Mouse (Mus musculus): ENCODE data around the gene Uhrf1. TPM values are rescaled to one million over a fixed set of nuclear protein-coding genes. Genes with fewer than 3 reads are reported as not detected.

Uhrf1 gene
- polyA plus RNA-seq, 1 experiment: 0.65 TPM

DNA sequence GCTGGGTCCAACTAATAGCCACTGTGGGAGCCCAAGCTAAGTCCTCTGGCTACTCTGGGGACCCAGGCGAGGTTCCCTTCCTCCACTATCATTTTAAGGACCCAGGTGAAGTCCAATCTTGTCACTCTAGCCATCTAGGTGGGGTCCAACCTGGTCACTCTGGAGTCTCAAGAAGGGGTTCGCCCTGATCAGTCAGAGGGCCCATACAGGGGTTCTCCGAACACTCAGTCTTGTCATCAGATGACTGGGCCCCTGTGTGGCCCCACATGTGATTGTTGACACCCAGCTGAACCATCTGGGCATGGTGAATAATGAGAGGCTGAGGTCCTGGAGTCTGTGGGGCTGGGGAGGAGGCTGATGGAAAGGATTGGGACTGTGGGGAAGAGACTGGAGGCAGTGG, 33.4 kb upstream of the Uhrf1 start:
- Histone ChIP-seq H3K4me3 (replicated peaks; ENCODE audit: insufficient read depth, low read depth, low read length) (peak overlapping the region; percentile 79), H3K27me3 (ENCODE audit: control insufficient read depth, insufficient read depth, low read length) (no peaks in the 10 kb centered on the region), H3K4me1 (ENCODE audit: control insufficient read depth, insufficient read depth, low read length) (peaks cover 5% of the 10 kb centered on the region; the same call in 1 of the 2 replicates), H3K27ac (ENCODE audit: insufficient read depth, low read length) (peak overlapping the region; percentile 88)
- DNase-seq: no peak
- TF ChIP-seq CTCF (IDR thresholded peaks at IDR 0.05; ENCODE audit: borderline replicate concordance, insufficient read depth, low read depth, low read length): no peak
- TF ChIP-seq POLR2A (IDR thresholded peaks at IDR 0.05; ENCODE audit: borderline replicate concordance, insufficient read depth, low read length): no peak
- 67% methylated on average over 3 of the region's 3 CpGs for WGBS

DNA sequence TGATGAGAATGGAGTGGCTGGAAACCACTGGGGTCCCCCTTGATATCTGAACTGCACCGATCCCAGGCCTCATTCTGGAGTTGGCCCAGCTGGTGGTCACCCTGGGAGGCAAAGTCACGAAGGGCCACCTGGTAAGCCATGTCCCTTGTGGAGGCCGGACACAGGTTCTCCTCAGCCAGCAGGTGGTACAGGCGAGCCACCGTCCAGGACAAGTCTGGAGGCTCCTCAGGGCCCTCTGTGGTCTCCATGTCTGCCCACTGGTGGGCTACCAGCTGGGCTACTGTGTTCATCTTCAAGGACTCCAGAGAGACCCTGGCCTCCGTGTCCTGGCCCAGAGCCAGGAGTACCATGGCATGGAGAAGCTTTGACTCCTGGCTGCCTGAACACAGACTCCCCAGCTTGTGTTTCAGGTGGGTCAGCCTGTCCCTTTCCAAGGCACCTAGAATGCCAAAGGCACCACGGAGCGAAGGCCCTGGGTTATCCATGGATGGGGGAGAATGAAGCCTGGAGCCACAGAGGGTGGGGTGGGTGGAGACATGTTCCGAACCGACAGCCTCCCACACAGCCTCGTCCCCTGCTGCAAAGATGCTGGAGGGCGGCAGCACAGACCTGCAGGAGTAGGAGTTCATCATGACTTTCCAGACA, 31.4 kb upstream of the Uhrf1 start:
- Histone ChIP-seq H3K4me1 (ENCODE audit: control insufficient read depth, insufficient read depth, low read length) (peaks cover 5% of the 10 kb centered on the region; the same call in 1 of the 2 replicates), H3K27me3 (ENCODE audit: control insufficient read depth, insufficient read depth, low read length) (no peaks in the 10 kb centered on the region), H3K4me3 (replicated peaks; ENCODE audit: insufficient read depth, low read depth, low read length) (no peak overlapping the region), H3K27ac (ENCODE audit: insufficient read depth, low read length) (no peak overlapping the region)
- WGBS: 75% methylated on average over 12 of the region's 12 CpGs
- no peak for DNase-seq
- no peak for TF ChIP-seq CTCF (IDR thresholded peaks at IDR 0.05; ENCODE audit: borderline replicate concordance, insufficient read depth, low read depth, low read length)
- TF ChIP-seq POLR2A (IDR thresholded peaks at IDR 0.05; ENCODE audit: borderline replicate concordance, insufficient read depth, low read length): no peak

DNA sequence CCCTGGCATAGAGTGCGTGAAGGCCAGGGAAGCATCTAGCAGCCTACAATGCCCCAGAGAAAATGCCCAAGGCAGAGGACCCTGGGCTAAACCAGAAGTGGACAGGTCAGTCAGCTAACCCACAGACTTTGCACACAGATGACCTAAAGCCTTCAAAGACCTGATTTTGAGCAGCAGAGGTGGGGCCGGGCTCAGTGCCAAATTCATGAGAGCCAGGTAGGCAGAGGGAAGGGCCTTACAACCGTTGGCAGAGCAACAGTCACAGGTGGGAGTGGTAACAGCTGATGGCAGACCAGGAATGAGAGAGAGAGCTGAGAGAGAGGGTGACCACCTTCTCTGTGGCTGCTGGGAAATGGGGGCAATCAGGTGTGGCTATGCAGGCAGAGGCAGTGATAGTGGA, 30.5 kb upstream of the Uhrf1 start:
- no peak overlapping the region for H3K4me3 ChIP-seq (replicated peaks; ENCODE audit: insufficient read depth, low read depth, low read length)
- H3K27me3 ChIP-seq (ENCODE audit: control insufficient read depth, insufficient read depth, low read length): no peaks in the 10 kb centered on the region
- 64% methylated on average over 3 of the region's 3 CpGs for WGBS
- DNase-seq: no peak
- H3K27ac ChIP-seq (ENCODE audit: insufficient read depth, low read length): no peak overlapping the region
- TF ChIP-seq CTCF (IDR thresholded peaks at IDR 0.05; ENCODE audit: borderline replicate concordance, insufficient read depth, low read depth, low read length) (no peak), POLR2A (IDR thresholded peaks at IDR 0.05; ENCODE audit: borderline replicate concordance, insufficient read depth, low read length) (no peak)
- H3K4me1 ChIP-seq (ENCODE audit: control insufficient read depth, insufficient read depth, low read length): peaks cover 5% of the 10 kb centered on the region; the same call in 1 of the 2 replicates

DNA sequence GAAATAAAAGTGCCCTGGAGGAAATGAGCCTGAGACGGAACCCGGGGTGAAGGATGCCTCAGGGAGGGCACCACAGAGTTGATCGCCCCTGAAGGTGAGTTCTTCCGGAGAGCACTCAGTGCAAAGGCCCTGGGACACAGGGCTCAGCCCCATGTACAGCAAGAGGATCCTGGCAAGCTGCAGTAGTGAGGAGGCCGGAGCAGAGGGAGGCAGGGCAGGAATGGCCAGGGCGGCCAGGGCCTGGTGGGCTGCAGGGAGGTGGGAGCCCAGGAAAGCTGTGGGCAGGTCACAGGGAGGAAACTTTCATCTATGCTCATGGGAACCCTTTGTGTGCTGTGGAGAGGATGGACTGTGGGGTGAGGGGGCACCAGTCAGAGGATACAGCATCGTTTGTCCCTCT, 29.6 kb upstream of the Uhrf1 start:
- Histone ChIP-seq H3K4me3 (replicated peaks; ENCODE audit: insufficient read depth, low read depth, low read length) (no peak overlapping the region), H3K27ac (ENCODE audit: insufficient read depth, low read length) (no peak overlapping the region), H3K4me1 (ENCODE audit: control insufficient read depth, insufficient read depth, low read length) (peaks cover 5% of the 10 kb centered on the region; the same call in 1 of the 2 replicates), H3K27me3 (ENCODE audit: control insufficient read depth, insufficient read depth, low read length) (no peaks in the 10 kb centered on the region)
- no peak for TF ChIP-seq POLR2A (IDR thresholded peaks at IDR 0.05; ENCODE audit: borderline replicate concordance, insufficient read depth, low read length)
- no peak for TF ChIP-seq CTCF (IDR thresholded peaks at IDR 0.05; ENCODE audit: borderline replicate concordance, insufficient read depth, low read depth, low read length)
- WGBS: 82% methylated on average over 7 of the region's 7 CpGs
- DNase-seq: no peak

DNA sequence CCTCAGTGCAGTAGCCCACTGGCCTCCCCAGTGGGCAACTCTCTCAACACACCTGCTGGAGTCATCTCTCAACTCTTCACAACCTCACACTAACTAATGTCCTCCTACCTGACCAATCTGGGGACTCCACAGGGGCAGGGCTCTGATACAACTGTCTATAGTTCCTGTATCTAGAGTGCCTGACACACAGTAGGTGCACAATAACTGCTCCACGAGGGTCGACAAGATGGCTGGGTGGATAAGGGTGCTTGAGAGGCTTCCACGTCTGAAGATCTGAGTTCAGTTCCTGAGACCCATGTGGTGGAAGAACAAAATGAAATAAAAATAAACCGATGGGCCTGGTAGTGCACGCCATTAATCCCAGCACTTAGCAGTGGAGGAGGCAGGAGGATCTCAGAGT, 29.1 kb upstream of the Uhrf1 start:
- peaks cover 5% of the 10 kb centered on the region; the same call in 1 of the 2 replicates for H3K4me1 ChIP-seq (ENCODE audit: control insufficient read depth, insufficient read depth, low read length)
- DNase-seq: no peak
- H3K27ac ChIP-seq (ENCODE audit: insufficient read depth, low read length): no peak overlapping the region
- no peaks in the 10 kb centered on the region for H3K27me3 ChIP-seq (ENCODE audit: control insufficient read depth, insufficient read depth, low read length)
- whole genome bisulfite sequencing: 89% methylated on average over 5 of the region's 5 CpGs
- no peak overlapping the region for H3K4me3 ChIP-seq (replicated peaks; ENCODE audit: insufficient read depth, low read depth, low read length)
- TF ChIP-seq CTCF (IDR thresholded peaks at IDR 0.05; ENCODE audit: borderline replicate concordance, insufficient read depth, low read depth, low read length) (no peak), POLR2A (IDR thresholded peaks at IDR 0.05; ENCODE audit: borderline replicate concordance, insufficient read depth, low read length) (no peak)

DNA sequence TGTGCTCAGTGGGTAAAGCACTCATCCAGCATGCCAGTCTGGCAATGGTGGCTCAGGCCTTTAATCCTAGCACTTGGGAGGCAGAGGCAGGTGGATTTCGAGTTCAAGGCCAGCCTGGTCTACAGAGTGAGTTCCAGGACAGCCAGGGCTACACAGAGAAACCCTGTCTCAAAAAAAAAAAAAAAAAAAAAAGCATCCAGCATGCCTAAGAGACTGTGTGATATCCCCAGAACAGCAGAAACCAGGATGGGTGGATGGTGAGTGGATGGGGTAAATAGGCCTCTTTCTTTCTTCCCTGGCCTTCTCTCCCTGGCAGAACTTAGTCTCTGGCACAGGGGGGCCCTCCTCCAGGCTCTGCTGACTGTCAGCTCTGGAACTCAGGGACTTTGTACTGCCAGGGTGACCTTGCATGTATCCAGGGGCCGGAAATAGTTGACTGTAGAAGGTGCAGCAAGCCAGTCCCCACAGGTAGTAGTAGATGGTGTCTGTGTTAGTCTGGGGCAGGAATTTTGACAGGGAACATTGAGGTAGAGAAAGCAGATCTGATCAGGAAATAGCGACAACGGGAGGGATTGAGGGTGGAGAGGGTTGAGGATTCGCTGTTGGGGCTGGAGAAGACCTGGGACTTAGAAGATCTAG, 27.2 kb upstream of the Uhrf1 start:
- TF ChIP-seq POLR2A (IDR thresholded peaks at IDR 0.05; ENCODE audit: borderline replicate concordance, insufficient read depth, low read length): no peak
- TF ChIP-seq CTCF (IDR thresholded peaks at IDR 0.05; ENCODE audit: borderline replicate concordance, insufficient read depth, low read depth, low read length): no peak
- Histone ChIP-seq H3K4me3 (replicated peaks; ENCODE audit: insufficient read depth, low read depth, low read length) (peak overlapping the region; percentile 75), H3K27ac (ENCODE audit: insufficient read depth, low read length) (peak overlapping the region; percentile 69), H3K27me3 (ENCODE audit: control insufficient read depth, insufficient read depth, low read length) (no peaks in the 10 kb centered on the region), H3K4me1 (ENCODE audit: control insufficient read depth, insufficient read depth, low read length) (no peaks in the 10 kb centered on the region)
- WGBS: 21% methylated on average over 5 of the region's 5 CpGs
- peak in 1 of 2 experiments; percentile 44 for DNase-seq

DNA sequence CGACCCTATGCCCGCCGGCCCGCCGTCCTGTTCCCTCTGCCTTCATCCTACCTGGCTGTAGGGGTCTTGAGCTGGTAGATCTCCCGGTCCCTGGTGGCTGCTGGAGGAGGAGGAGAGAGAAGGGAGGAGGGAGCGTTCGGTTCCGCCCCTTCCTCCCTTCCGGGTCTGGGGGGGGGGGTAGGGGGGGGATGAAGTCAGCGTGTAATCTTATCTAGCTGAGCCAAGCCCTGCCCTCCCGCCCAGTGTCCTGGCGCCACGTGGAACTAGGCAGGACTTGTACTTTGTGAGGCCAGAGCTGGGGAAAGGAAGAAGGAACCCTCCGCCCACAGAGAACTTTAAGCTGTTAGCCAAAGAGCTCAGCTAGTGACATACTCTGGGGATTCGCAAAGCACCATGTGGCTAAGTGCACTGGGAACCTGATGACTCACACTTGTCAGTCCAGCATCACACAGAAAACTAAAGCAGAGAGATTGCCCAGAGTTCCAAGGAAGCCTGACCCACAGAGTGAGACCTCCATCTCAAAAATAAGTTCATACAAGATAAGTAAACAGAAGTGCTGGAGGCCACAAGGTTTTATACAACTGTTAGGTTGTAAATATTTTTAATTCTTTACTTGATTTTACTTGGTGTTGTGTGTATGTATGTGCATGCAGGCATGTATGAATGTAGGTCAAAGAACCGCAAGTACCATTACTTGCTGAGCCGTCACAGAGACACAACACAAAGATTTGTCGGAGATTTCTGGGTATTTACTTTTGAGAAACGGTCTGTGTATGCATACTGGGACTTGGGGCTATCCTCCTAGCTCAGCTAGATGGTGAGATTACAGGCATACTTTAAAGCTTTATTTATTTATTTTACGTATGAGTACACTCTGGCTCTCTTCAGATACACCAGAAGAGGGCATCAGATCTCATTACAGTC, 26.2 kb upstream of the Uhrf1 start, which contains the start of gene Ticam1:
Gene Ticam1 (minus strand): TSS at position 144 of the 924 bp plus-strand sequence.
- Histone ChIP-seq H3K4me3 (replicated peaks; ENCODE audit: insufficient read depth, low read depth, low read length) (peak within 1 kb of the TSS; percentile 75), H3K27me3 (ENCODE audit: control insufficient read depth, insufficient read depth, low read length) (no peaks in the 10 kb centered on the region), H3K27ac (ENCODE audit: insufficient read depth, low read length) (peak within 1 kb of the TSS; percentile 81), H3K4me1 (ENCODE audit: control insufficient read depth, insufficient read depth, low read length) (no peaks in the 10 kb centered on the region)
- 6% methylated on average over 21 of the region's 21 CpGs for WGBS
- TF ChIP-seq CTCF (IDR thresholded peaks at IDR 0.05; ENCODE audit: borderline replicate concordance, insufficient read depth, low read depth, low read length) (peak; percentile 23; the same call in 1 of the 2 replicates), POLR2A (IDR thresholded peaks at IDR 0.05; ENCODE audit: borderline replicate concordance, insufficient read depth, low read length) (no peak)
- peak; percentile 76 to 82 for DNase-seq

Measured in cerebellum, adult 2 months (tissue).